Mouse (Mus musculus) retina, embryonic 14.5 days (tissue): ENCODE measurements around the gene Sept9.

Experiments
- DNase-seq: peaks from one replicate; pipeline ENCODE4 v3.0.0-alpha.2; 2015; ENCODE audit warnings: low spot score

Gene Sept9

DNA sequence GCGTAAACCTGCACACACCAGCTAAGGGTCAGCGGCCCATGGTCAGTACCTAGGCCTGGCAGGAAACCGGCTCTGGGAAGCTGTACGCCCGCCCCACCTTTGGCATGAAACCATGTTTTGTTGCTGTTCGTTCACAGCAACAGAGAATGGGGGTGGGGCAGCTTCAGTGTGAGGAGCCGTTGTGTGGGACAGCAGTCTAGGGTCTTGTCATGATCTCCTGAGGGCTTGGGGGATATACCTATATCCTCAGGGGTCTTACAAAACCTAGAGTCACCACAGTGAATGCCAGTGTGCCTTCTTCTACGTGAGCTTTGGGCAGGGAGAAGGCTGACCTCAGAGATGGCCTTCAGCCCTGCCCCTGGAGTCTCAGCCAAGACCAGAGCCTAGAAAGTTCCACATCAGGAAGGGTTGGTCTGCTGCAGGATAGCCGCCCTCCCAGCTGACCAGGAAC is 47.5 kb downstream of the Sept9 start:
- no peak for DNase-seq

GRCm38 (mm10) chr11:117247541-117247940 is 48.1 kb downstream of the Sept9 start:
- DNase-seq: no peak

DNA sequence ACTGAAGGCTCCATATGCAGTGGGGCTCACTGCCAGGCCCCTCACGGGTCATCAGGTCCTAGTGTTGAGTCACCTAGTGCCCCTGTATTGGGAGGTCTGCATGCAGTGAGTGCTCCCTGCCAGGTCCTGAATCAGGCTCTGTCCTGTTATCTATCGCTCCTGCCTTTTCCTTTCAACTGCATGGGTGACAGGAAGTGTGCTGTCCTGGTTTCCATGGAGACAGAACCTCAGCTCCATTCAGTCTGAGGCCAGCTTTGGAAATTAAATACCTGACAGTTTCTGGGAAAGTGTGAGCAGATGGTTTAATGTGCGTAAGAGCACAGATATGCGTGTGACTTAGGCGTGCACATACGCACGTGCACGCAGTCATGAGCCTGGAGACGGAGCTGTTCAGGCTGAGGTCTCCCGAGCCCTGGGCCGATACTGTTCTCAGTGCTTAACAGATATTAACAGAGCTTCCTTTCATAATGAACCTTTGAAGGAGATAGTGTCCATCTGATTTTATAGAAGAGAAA is 49.3 kb downstream of the Sept9 start:
- DNase-seq: no peak

DNA sequence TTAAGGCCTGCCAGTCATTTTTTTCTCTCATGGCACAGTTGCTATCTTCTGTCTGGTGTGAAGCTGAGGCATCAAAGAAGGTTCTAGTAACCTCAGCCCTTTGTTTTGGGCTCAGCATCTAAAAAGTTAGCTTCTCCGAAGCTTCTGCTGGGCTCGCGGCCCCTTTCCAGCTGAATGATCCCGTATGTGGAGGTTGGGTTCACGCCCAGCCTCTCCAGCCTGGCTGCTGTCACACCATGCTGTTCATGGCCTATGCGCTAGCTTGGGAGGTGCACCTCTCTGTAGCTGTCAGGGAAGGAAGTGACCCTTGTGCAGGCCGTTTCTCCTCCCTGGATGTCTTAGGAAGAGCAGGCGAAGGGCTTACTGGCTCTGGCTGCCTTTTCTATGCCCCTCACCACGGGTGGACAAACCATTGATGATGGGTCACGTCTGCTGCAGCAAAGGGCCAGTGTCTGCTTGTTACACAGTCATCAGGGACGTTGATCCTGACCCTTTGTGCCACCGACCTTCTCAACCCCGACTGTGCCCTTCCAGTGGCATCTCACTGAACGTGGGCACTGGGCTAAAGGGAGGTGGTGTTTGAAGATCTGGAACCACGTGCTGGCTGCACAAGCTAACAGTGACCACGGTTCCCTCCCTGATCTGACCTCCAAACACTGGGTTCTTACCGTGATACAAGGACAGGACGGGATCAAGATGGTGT is 50.0 kb downstream of the Sept9 start:
- DNase-seq: no peak

DNA sequence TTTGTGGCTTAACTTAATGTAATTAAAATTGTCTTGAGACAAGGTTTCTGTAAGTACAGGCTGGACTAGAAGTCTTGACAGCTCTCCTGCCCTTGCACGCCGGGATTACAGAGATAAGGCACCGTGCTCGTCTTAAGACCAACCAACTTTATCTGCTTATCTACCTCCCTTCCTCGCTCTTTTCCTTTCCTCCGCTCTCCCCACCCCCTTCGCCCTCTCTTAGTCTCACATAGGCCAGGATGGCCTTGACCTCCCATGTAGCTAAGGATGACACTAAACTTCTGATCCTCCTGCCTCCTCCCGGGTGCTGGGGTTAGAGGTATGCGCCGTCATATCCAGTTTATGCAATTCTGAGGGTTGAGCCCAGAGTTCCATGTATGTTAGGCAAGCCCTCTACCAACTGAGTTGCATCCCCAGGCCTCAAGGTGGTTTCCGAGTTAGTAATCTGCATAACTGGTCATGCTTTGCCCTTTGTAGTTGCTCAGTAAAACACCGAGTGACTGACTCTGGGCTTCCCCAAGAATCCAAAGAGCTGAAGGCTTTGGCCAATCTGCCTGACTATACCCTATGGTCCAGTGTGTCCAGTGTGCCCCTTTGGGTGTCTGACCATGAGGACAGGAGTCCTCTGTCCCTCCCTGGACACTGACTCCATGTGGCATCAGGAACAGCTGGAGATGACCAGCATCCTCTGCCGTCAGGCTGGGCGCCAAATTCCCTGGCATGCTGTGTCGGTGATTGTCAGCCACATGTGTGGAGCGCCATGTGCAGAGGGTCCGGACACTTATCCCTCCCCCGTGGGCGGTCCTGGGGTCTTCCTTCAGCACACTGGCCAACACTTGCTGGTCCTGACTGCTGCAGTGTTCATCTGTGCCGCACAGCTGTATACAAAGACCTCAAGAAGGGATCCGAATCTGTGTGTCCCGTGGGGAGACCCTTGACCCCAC is 50.8 kb downstream of the Sept9 start:
- no peak for DNase-seq

GRCm38 (mm10) chr11:117251755-117252154 is 52.3 kb downstream of the Sept9 start:
- no peak for DNase-seq

GRCm38 (mm10) chr11:117252846-117253245 is 53.4 kb downstream of the Sept9 start:
- DNase-seq: no peak

- DNase-seq: no peak
Measured at GRCm38 (mm10) chr11:117254161-117255107, 55.0 kb downstream of the Sept9 start.

DNA sequence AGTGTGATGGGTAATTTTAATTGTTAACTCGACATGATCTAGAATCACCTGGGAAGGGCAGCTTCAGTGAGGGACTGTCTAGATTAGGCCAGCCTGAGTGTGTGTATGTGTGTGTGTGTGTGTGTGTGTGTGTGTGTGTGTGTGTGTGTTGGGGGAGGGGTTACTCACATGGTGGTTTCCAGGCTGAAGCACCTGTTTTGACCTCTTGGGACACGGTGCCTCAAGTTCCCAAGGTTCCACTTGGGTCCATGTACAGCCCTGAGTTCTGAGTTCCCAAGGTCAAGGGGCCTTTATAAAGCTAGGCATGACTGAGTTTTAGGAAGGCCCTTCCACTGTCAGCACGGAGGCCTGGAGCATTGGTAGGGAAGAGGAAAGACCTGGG is 55.6 kb downstream of the Sept9 start:
- DNase-seq: no peak

- DNase-seq: no peak
Measured at GRCm38 (mm10) chr11:117256088-117256487, 56.6 kb downstream of the Sept9 start.

GRCm38 (mm10) chr11:117256840-117257239 is 57.4 kb downstream of the Sept9 start:
- DNase-seq: no peak

DNA sequence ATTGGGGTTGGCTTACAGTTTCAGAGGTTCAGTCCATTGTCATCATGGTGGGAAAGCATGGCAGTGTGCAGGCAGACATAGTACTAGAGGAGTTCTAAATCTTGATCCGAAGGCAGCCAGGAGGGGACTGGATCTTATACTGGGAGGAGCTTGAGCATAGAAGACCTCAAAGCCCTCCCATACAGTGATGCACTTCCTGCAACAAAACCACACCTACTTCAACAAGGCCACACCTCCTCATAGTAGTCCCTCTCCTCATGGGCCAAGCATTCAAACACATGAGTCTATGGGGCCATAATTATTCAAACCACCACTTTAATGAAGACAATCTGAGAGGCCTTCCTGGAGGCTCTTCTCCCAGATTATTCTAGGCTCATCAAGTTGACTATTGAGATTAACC is 57.8 kb downstream of the Sept9 start:
- DNase-seq: no peak

DNA sequence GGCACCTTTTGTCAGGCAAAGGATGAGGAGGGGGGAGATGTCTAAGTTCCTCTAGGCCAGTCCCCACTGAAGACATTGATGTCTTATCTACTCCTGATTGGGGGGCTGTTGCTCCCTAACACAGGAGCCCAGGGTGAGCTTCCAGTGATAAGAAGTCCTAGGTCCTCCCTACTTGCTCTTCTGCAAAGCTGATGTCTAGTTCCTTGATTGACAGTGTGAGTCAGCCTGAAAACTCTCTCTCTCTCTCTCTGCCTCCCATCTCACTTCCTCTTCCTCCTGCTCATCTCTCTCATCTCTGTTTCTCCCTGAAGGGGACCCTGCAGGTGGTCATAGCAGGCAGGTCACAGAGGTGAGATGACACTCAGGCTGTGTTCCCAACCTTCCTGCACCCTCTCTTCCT is 58.4 kb downstream of the Sept9 start:
- no peak for DNase-seq

GRCm38 (mm10) chr11:117259178-117259960 is 59.9 kb downstream of the Sept9 start:
- DNase-seq: no peak

GRCm38 (mm10) chr11:117260631-117261030 is 61.2 kb downstream of the Sept9 start:
- DNase-seq: no peak

DNA sequence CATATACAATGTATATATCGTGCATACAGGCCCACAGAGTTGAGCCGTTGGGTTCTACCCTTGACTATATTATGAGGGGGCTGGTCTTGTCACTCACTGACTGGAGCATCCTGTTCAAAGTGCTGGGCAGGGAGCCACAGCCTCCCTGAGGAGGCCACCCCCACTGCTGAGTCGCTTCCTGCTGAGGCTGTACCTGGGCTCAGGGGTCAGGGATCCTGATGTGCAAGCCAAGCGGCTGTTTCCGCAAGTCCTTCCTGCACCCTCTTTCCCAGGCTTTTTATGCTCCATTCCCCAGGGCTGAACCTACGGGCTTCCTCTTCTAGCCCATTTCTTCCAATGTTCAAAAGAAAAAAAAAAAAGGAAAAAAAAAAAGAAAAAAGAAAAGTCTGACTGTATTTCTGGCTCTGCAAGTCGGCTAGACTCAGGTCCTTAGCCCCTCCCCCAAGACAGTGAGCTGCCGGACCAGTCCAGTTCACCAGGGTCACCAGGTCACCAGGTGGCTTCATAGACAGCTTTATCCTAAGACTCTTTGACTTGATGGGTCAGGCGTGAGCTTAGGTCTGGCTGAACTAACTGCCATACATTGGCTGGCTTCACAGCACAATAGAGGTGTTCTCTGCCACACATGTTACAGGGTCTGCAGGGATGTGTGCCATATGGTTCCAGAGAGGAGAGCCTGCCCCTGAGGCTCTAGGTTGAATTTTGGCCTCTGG is 63.8 kb downstream of the Sept9 start:
- DNase-seq: no peak

DNA sequence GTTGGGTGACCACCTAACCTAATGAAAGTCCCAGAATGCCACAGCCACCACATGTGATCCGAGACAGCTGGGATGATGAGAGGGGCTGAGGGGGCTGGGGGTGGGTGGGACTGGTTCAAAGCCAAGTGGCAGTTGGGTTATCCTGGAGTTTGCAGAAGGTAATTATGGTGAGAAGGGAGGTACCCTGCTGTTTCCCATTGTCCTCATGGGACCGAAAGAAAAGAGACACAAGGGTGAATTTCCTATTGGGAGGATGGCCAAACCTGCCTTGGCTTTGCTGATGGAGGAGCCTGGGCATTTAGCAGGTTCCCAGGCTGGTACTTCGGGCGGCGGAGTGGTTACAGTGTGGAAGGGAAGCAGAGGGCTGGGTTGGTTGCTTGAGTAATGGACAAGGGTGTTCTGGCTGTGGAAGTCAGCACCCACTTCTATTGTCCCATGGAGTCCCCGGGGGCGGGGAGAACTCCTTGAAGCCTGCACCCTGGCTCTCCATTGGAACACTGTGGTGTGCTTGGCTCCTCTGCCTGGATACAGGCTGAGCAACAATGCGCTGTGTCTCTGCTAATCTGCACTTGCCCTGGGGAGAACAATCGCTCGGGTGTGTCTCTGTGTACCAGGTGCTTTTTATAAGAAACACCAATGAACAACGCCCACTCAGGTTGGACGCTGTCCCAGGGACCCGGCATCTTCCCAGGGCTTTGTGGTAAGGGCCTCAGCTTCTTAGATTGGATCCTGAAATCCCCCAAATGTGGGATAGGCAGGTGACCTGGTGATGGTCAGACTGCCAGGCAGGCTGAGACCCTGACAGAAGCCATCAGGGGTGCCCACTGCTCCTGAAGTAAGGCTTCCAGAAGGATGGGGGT is 64.9 kb downstream of the Sept9 start:
- DNase-seq: no peak

GRCm38 (mm10) chr11:117265270-117265980 is 66.0 kb downstream of the Sept9 start:
- peak; percentile 63 for DNase-seq
